Mouse (Mus musculus) B cell, adult 2 months (primary cell): ENCODE results near the gene Agbl1.
"Not testable (repeated sequence)": the region's sequence is repeated elsewhere in the genome, so short reads cannot be mapped to it uniquely, and the experiment has no call there.

ENCODE experiments used
- DNase-seq, 2 experiments: peaks; one replicate each; pipeline ENCODE4 v3.0.0; 2022

Agbl1 gene

DNA sequence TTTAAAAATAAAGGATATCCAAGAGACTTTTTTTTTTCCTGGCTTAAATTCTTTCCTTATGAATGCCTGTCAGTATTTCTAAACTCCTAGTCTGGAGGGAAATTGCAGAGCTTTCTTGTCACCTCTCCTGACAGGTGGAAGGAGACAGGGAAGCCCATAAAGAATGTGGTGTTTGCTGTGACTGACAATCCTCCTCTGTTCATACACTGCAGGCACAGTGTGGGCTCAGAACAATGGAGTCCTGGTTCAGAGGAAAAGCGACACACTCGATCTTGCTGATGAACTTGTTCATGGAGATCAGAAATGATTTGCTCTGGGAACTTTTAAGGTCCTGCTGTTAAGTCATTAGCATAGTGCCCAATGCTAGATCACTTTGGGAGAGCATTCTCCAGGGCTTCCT lies 368.1 kb downstream of the Agbl1 start:
- no peak for DNase-seq

DNA sequence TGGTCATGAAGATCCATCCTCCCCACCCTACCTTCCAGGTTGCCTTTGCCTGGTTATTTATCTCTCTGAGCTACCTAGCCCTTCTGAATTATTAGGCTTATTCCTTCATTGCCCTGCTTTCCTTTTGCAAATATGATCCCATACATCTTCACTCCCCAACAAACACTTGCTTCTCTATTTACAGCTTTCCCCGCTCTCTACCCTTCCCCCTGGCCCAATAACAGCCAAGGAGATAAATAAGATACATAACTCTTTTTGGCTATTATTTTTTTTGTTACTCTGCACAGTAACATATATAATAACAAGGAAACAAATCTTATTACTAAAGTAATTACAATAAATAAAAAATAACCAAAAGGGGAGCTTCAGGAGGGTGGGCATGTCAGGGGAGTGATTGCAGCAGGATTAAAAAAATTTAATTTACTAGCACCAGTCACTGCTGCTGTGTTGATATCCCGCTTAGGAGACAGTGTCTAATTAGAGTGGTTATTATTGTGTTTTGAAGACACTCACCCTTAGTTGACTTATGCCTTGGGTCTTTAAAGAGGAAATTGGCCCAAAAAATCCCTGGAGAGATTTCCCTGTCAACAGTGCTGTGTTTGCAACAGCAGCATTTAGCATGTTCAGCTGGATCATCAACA lies 370.5 kb downstream of the Agbl1 start:
- no peak for DNase-seq

DNA sequence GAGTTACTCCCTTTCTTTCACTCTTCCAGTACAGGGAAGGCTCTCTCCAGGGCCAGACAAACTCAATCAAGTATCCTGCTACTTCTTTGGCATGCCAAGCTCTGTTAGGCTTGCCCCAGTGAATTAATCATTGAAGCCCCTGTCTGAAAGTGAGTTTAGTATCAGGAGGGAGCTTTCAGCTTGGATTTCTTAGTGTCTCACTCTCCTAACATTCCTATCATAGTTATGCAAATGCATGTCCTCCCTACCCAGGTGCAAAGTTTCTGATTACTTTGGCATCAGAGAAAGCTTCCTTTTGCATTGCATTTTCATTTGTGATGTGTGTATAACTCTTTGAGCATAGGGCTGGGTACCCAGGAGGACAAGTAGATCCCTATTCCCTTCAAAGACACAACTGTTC lies 399.8 kb downstream of the Agbl1 start:
- DNase-seq, result no peak

DNA sequence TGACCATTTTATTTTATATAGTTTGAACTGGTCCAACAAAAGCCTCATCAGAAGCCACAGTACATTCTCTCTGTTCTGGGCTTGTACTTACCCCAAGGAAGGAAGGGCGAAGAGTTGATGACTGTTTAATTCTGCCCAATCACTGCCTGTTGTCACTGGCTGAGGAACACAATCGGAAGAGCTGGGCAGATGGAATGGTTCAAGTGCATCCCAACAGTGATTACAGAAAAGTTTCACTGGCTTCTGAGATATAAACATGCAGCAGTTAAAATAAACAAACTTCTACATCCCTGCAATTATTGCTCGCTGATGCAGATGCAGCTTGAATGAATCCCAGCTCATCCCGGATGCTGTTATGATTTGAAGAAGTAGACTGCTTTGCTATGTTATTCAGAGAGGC lies 421.3 kb downstream of the Agbl1 start:
- DNase-seq, result no peak

GRCm38 (mm10) chr7:76661072-76661471 lies 431.4 kb downstream of the Agbl1 start:
- DNase-seq, result no peak

DNA sequence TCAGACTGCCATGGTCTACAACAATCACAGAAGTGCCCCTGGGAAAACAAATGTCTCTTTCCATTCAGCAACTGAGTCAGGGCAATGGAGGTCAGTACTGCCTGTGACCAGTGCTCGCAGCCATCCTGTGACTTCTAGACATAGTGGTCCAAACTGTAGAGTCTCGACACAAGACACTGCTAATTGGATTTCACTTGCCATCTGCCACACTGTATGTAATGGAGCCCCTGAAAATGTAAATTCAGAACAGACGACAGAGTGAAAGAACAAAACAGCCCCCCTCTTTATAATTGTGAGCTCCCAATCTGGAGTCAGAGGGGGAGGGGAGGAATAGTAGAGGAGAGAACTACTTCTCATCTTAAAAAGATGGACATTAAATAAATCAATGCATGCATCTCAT lies 445.2 kb downstream of the Agbl1 start:
- no peak for DNase-seq

GRCm38 (mm10) chr7:76701224-76701623 lies 471.5 kb downstream of the Agbl1 start:
- DNase-seq, result no peak

GRCm38 (mm10) chr7:76732220-76732619 lies 502.5 kb downstream of the Agbl1 start:
- DNase-seq, result not testable (repeated sequence)

DNA sequence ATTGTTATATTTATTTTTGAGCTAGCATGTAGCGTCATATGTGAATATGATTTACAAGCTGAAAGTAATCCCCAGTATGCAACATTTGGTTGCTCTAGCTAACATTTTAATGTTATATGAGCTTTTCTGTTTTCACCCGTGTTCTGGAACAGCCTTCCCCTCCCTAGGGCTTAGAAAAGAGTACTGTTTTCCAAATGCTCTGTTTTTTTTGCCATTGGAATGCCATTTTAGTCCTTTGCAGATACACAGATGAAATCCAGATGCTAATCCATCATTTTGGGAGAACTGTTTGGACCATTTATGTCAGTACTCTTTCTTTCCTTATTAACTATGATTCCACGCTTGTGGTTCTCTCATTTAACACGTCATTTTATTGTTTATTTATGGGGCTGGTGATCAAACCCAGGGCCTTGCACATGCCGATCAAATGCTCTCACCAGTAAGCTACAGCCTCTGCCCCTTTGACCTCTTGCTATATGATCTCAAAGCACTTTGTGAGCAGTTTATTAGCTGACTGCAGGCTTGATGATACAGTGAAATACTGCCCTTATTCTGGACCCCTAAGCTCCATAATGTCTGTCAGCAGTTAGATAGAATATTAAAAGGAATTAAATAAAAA lies 547.7 kb downstream of the Agbl1 start:
- no peak for DNase-seq

DNA sequence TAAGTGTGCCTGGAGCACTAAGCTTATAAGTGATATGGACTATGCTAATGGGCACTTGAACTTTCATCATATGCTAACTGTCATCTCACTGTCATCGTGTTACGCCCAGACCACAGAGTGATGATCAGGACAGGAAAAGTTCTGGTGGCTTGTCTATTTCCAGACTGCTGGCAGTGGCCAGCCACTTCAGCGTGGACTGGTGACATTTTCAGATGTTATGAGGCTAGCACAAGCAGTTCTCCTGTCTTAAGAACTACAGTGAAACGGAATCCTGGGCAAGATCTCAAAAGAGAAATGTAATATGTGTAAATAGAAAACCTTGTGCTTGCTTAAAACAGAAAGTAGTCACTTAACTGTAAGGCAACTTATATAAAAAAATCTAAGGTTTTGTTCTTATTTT lies 550.8 kb downstream of the Agbl1 start:
- no peak for DNase-seq

DNA sequence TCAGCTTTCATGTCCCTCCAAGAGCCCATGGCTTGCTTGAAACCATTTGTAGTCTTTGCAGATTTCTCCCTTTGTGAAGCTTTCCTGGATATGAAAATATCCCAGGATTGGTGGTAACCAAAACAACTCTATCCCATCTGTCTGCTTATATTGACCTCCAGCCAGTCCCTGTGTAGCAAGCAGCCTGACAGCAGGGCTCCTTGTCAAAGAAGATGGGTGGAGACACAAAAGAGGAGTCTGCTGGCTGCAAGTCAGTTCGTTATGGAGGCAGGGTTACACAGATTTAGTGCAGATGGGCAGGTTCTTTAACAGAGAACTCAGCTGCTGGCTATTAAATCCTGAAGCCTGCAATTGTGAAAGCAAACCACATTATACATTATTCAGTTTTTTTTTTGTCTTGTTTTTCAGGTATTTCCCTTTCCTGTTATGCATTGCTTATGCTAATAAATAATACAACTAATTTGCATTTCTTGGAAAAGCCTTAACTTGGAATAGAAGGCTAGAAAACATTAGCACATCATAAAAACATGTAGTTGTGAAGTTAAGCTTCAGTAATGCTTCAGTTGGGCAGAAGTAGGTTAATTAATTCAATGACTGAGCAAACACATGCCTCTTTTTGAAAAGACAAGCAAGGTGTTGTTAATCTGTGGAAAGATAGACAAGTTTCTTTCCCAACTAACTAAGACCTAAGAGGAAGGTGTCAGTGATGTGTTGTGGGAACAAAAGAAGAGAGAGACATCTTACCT lies 559.0 kb downstream of the Agbl1 start:
- no peak for DNase-seq

- DNase-seq, result no peak
Observed at GRCm38 (mm10) chr7:76790041-76790440, 560.4 kb downstream of the Agbl1 start.

DNA sequence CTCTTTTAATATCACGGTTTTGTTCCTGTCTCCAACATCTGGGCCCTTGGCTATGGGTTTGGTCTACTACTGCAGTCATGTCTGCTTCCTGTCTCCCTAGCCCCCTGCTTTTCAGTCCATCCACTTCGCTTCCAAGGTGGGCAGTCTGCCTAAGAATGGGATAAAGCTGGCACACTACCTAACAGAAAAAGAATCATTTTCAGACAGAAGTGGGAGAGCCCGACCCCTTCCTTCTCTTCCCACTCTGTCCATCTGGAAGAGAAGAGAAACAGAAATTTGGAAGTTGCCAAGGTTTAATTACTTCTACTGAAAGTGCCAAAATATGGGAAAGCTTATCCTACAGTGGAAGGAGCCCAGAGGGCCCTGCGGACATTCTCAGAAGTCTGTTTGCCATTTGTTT lies 561.6 kb downstream of the Agbl1 start:
- DNase-seq, result no peak

DNA sequence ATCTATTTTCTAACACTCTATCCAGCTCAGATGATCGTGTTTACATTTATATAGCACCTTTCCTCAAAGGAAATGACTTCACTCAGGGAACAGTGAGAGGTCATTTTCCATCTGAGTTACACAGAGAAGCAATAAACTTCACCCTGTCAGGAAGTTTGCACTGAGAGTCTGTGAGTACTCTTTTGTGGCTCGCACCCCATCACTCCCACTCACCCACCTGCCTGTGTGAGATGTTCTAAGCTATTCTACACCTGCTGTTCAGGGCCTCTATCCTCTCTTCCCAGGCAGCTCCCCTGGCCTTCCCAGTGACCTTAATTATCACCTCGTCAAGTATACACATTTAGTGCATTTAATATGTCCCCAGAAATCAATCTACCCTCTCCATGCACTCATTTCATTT lies 580.3 kb downstream of the Agbl1 start:
- no peak for DNase-seq

GRCm38 (mm10) chr7:76820571-76820970 lies 590.9 kb downstream of the Agbl1 start:
- no peak for DNase-seq

- no peak for DNase-seq
Observed at GRCm38 (mm10) chr7:76842146-76842545, 612.5 kb downstream of the Agbl1 start.

- DNase-seq, result no peak
Observed at GRCm38 (mm10) chr7:76889416-76890209, 659.9 kb downstream of the Agbl1 start.

DNA sequence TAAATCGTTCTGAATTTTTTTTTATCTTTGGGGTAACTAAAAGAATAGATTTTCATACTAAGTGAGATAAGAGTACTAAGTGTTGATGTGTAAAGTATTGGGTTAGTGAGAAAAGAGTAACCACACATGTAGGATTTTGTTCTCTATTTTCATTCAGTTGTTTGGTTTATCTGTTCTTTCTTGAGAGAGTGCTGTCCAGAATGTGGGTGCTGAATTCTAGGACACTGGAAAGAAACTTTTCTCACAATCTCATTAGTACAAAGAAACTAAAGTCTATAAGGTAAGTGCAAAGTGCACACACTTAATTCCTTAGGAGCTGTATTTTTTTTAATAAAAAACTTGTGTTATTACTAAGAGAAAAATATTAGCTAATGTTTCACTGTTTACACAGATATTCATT lies 674.4 kb downstream of the Agbl1 start:
- DNase-seq, result no peak

- DNase-seq, result no peak
Observed at GRCm38 (mm10) chr7:76911672-76912071, 682.0 kb downstream of the Agbl1 start.

DNA sequence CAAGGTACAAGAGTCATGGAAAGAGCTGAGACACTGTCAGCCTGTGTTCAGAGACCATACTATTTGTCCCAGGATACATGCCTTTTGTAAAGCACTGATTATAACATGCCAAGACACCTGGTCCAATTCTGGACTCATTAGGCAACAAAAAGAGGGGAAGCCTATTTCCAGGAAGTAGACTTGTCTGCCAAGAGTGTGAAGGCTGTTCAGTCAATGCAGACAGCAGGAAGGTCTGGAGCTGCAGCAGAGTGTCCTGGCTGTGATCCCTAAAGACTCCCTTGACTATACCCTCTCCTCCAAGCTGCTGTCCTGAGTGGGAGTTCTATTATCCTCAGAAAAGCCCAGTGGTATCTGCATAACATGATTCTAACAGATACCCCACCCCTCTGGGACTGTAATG lies 689.2 kb downstream of the Agbl1 start:
- no peak for DNase-seq

GRCm38 (mm10) chr7:76921671-76922070 lies 692.0 kb downstream of the Agbl1 start:
- no peak for DNase-seq

GRCm38 (mm10) chr7:76935219-76935618 lies 705.5 kb downstream of the Agbl1 start:
- DNase-seq, result no peak

GRCm38 (mm10) chr7:76941531-76941930 lies 711.8 kb downstream of the Agbl1 start:
- DNase-seq, result peak; percentile 32 to 35
